Mouse (Mus musculus) A20 (cell line): Measurements from ENCODE around the gene Cand1.

Experiments
- DNase-seq: peaks from one replicate; pipeline ENCODE4 v3.0.0-alpha.2; 2011; ENCODE audit warnings: low read depth, low spot score

Gene Cand1

GRCm38 (mm10) chr10:119211251-119211650, 28.6 kb downstream of the Cand1 start:
- DNase-seq = no peak

GRCm38 (mm10) chr10:119206309-119206932, 33.4 kb downstream of the Cand1 start:
- DNase-seq = no peak

GRCm38 (mm10) chr10:119205229-119205628, 34.6 kb downstream of the Cand1 start:
- DNase-seq = no peak

GRCm38 (mm10) chr10:119204334-119204946, 35.4 kb downstream of the Cand1 start:
- no peak for DNase-seq

- no peak for DNase-seq
Measured at GRCm38 (mm10) chr10:119199864-119200263, 40.0 kb downstream of the Cand1 start.

- DNase-seq = no peak
Measured at GRCm38 (mm10) chr10:119198186-119198880, 41.5 kb downstream of the Cand1 start.

GRCm38 (mm10) chr10:119197621-119198150, 42.2 kb downstream of the Cand1 start:
- no peak for DNase-seq

- DNase-seq = no peak
Measured at GRCm38 (mm10) chr10:119192598-119193372, 47.1 kb downstream of the Cand1 start.

GRCm38 (mm10) chr10:119187720-119188119, 52.1 kb downstream of the Cand1 start:
- no peak for DNase-seq

- no peak for DNase-seq
Measured at GRCm38 (mm10) chr10:119169656-119170055, 70.2 kb downstream of the Cand1 start.

GRCm38 (mm10) chr10:119169237-119169636, 70.6 kb downstream of the Cand1 start:
- no peak for DNase-seq

GRCm38 (mm10) chr10:119168791-119169190, 71.1 kb downstream of the Cand1 start:
- no peak for DNase-seq

GRCm38 (mm10) chr10:119167858-119168257, 72.0 kb downstream of the Cand1 start:
- DNase-seq = no peak

- DNase-seq = no peak
Measured at GRCm38 (mm10) chr10:119165051-119165450, 74.8 kb downstream of the Cand1 start.

- DNase-seq = no peak
Measured at GRCm38 (mm10) chr10:119161820-119162382, 78.0 kb downstream of the Cand1 start.

- DNase-seq = no peak
Measured at GRCm38 (mm10) chr10:119160161-119160560, 79.7 kb downstream of the Cand1 start.

- no peak for DNase-seq
Measured at GRCm38 (mm10) chr10:119149261-119149660, 90.6 kb downstream of the Cand1 start.
